ENCODE assay signal across 13 mouse cellular contexts in the genomic region with DNA sequence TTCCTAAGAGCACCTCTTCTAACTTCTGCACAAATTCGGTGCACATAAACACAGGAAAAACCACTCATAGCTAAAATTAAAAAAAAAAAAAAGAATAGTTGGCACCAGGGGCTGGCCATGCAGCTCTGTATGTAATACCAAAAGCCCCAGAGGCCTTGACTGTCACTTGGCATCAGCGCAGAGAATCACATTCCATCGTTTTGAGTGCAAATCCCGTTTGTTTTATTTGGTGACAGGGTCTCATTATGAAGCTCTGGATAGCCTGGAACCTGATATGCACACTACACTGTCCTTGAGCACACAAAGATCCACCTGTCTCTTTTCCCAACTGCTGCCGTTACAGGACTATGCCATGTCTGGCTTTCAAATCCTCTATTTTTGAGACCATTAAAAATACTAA. TPM values are rescaled to one million over a fixed set of nuclear protein-coding genes. Genes with fewer than 3 reads are reported as not detected.
DNase-seq lines count a peak whose midpoint lies in the region; ATAC-seq lines count a peak whose summit lies in the region.
"Had no signal": no experiment of that assay in that cellular context is flagged by ENCODE, and none has a peak within 500 bp of the region (broad histone marks: within the 10 kb centered on the region; RNA-seq: fewer than 3 reads in every experiment).

No protein-coding gene starts in this region.

- no peaks in the 10 kb centered on the region for H3K9me3 ChIP-seq in hindbrain, embryonic 13.5 days
- H3K9me3 ChIP-seq in hindbrain, embryonic 10.5 days, result no peaks in the 10 kb centered on the region
- H3K9me3 ChIP-seq in forebrain, embryonic 15.5 days, result no peaks in the 10 kb centered on the region
- no peaks in the 10 kb centered on the region for H3K9me3 ChIP-seq in hindbrain, embryonic 15.5 days
- no peaks in the 10 kb centered on the region for H3K9me3 ChIP-seq in neural tube, embryonic 13.5 days
- H3K9me3 ChIP-seq: heart, embryonic 15.5 days; kidney, embryonic 15.5 days had no signal

- 62% methylated on average over 5 of the region's 5 CpGs for WGBS in hindbrain, embryonic 13.5 days
- 75% methylated on average over 5 of the region's 5 CpGs for WGBS in hindbrain, embryonic 10.5 days
- WGBS in forebrain, embryonic 15.5 days, result 50% methylated on average over 5 of the region's 5 CpGs
- 34% methylated on average over 5 of the region's 5 CpGs for WGBS in hindbrain, embryonic 15.5 days
- WGBS in neural tube, embryonic 13.5 days, result 60% methylated on average over 5 of the region's 5 CpGs

- DNase-seq in hindbrain, embryonic 10.5 days (ENCODE audit: low spot score), result no peak
- no peak for DNase-seq in right cerebral cortex, adult 2 months (ENCODE audit: low spot score in 2 of 2)
- no peak for DNase-seq in heart, adult 9 months (ENCODE audit: low spot score in 2 of 2)
- DNase-seq: adrenal gland, adult 2 months; liver, postnatal 0 days; right cerebral cortex, postnatal 14 days had no signal

- H3K27ac ChIP-seq in hindbrain, embryonic 13.5 days, result peak overlapping the region; percentile 100
- no peak overlapping the region for H3K27ac ChIP-seq in hindbrain, embryonic 10.5 days
- H3K27ac ChIP-seq in forebrain, embryonic 15.5 days (replicated peaks), result peak overlapping the region; percentile 100
- H3K27ac ChIP-seq in hindbrain, embryonic 15.5 days (replicated peaks), result peak overlapping the region; percentile 99
- H3K27ac ChIP-seq in neural tube, embryonic 13.5 days (replicated peaks), result peak overlapping the region; percentile 100
- H3K27ac ChIP-seq: heart, embryonic 15.5 days; kidney, embryonic 15.5 days had no signal

- no peaks in the 10 kb centered on the region for H3K27me3 ChIP-seq in hindbrain, embryonic 13.5 days
- H3K27me3 ChIP-seq in hindbrain, embryonic 10.5 days (ENCODE audit: insufficient read depth, poor library complexity, severe bottlenecking), result peaks cover 7% of the 10 kb centered on the region; the same call in 1 of the 2 replicates
- H3K27me3 ChIP-seq in forebrain, embryonic 15.5 days, result no peaks in the 10 kb centered on the region
- H3K27me3 ChIP-seq in hindbrain, embryonic 15.5 days, result no peaks in the 10 kb centered on the region
- H3K27me3 ChIP-seq in neural tube, embryonic 13.5 days, result no peaks in the 10 kb centered on the region

- H3K9ac ChIP-seq in hindbrain, embryonic 13.5 days, result peak overlapping the region; percentile 98
- H3K9ac ChIP-seq in forebrain, embryonic 15.5 days (replicated peaks), result peak overlapping the region; percentile 93; the same call in 1 of the 2 replicates
- H3K9ac ChIP-seq in hindbrain, embryonic 15.5 days, result peak overlapping the region; percentile 88
- H3K9ac ChIP-seq in neural tube, embryonic 13.5 days, result peak overlapping the region; percentile 96
- H3K9ac ChIP-seq: heart, embryonic 15.5 days; kidney, embryonic 15.5 days; liver, postnatal 0 days had no signal

- H3K36me3 ChIP-seq in hindbrain, embryonic 13.5 days, result no peaks in the 10 kb centered on the region
- H3K36me3 ChIP-seq in hindbrain, embryonic 10.5 days, result no peaks in the 10 kb centered on the region
- H3K36me3 ChIP-seq in forebrain, embryonic 15.5 days, result no peaks in the 10 kb centered on the region
- no peaks in the 10 kb centered on the region for H3K36me3 ChIP-seq in hindbrain, embryonic 15.5 days
- no peaks in the 10 kb centered on the region for H3K36me3 ChIP-seq in neural tube, embryonic 13.5 days
- H3K36me3 ChIP-seq: heart, embryonic 15.5 days; kidney, embryonic 15.5 days had no signal

- H3K4me3 ChIP-seq in hindbrain, embryonic 13.5 days, result peak overlapping the region; percentile 64; the same call in 1 of the 2 replicates
- no peak overlapping the region for H3K4me3 ChIP-seq in hindbrain, embryonic 10.5 days
- peak overlapping the region; percentile 69; the same call in 1 of the 2 replicates for H3K4me3 ChIP-seq in forebrain, embryonic 15.5 days
- peak overlapping the region; percentile 51 for H3K4me3 ChIP-seq in hindbrain, embryonic 15.5 days
- peak overlapping the region; percentile 64 for H3K4me3 ChIP-seq in neural tube, embryonic 13.5 days
- H3K4me3 ChIP-seq: heart, embryonic 15.5 days; kidney, embryonic 15.5 days had no signal

- peaks cover 39% of the 10 kb centered on the region for H3K4me1 ChIP-seq in hindbrain, embryonic 13.5 days (replicated peaks)
- H3K4me1 ChIP-seq in hindbrain, embryonic 10.5 days (replicated peaks), result peaks cover 36% of the 10 kb centered on the region
- H3K4me1 ChIP-seq in forebrain, embryonic 15.5 days, result peaks cover 34% of the 10 kb centered on the region
- peaks cover 31% of the 10 kb centered on the region for H3K4me1 ChIP-seq in hindbrain, embryonic 15.5 days (replicated peaks)
- H3K4me1 ChIP-seq in neural tube, embryonic 13.5 days (replicated peaks), result peaks cover 53% of the 10 kb centered on the region

- no peak for ATAC-seq in hindbrain, embryonic 13.5 days (ENCODE audit: low FRiP score)
- ATAC-seq in forebrain, embryonic 15.5 days (replicated peaks), result no peak
- no peak for ATAC-seq in hindbrain, embryonic 15.5 days (ENCODE audit: low FRiP score, low read depth)
- no peak for ATAC-seq in neural tube, embryonic 13.5 days (ENCODE audit: low read depth)
- ATAC-seq: CD4-positive, CD25-positive, alpha-beta regulatory T cell, adult 4 months; liver, postnatal 0 days had no signal

- peak overlapping the region; percentile 59 for H3K4me2 ChIP-seq in hindbrain, embryonic 13.5 days
- H3K4me2 ChIP-seq in forebrain, embryonic 15.5 days (replicated peaks), result peak overlapping the region; percentile 71
- H3K4me2 ChIP-seq in hindbrain, embryonic 15.5 days, result peak overlapping the region; percentile 72
- H3K4me2 ChIP-seq in neural tube, embryonic 13.5 days, result peak overlapping the region; percentile 58
- H3K4me2 ChIP-seq: heart, embryonic 15.5 days had no signal

RNA-seq across cellular contexts. Expression of gene Hist3h2ba, which starts 2.5 kb away (rescaled TPM):
- 285 and 298 TPM in 2 replicates for polyA plus RNA-seq in hindbrain, embryonic 13.5 days (2015; fragmentation: Nextera tagmentation; extraction: Ambion mirVana)
- 39.0 and 115 TPM in 2 replicates for polyA plus RNA-seq in hindbrain, embryonic 10.5 days (2016; fragmentation: Nextera tagmentation; extraction: Ambion mirVana)
- polyA plus RNA-seq in forebrain, embryonic 15.5 days (2015; fragmentation: Nextera tagmentation; extraction: Ambion mirVana), result 355 and 373 TPM in 2 replicates
- 230 and 238 TPM in 2 replicates for polyA plus RNA-seq in hindbrain, embryonic 15.5 days (2015; fragmentation: Nextera tagmentation; extraction: Ambion mirVana)
- polyA plus RNA-seq in neural tube, embryonic 13.5 days (2015; fragmentation: Nextera tagmentation; extraction: Ambion mirVana), result 278 and 296 TPM in 2 replicates

RNA-seq across cellular contexts. Expression of gene Hist3h2a, which starts 3.3 kb away (rescaled TPM):
- polyA plus RNA-seq in hindbrain, embryonic 13.5 days (2015; fragmentation: Nextera tagmentation; extraction: Ambion mirVana), result 138 and 142 TPM in 2 replicates
- 25.4 and 49.0 TPM in 2 replicates for polyA plus RNA-seq in hindbrain, embryonic 10.5 days (2016; fragmentation: Nextera tagmentation; extraction: Ambion mirVana)
- 155 and 160 TPM in 2 replicates for polyA plus RNA-seq in forebrain, embryonic 15.5 days (2015; fragmentation: Nextera tagmentation; extraction: Ambion mirVana)
- polyA plus RNA-seq in hindbrain, embryonic 15.5 days (2015; fragmentation: Nextera tagmentation; extraction: Ambion mirVana), result 96.0 and 96.7 TPM in 2 replicates
- polyA plus RNA-seq in neural tube, embryonic 13.5 days (2015; fragmentation: Nextera tagmentation; extraction: Ambion mirVana), result 124 and 126 TPM in 2 replicates

RNA-seq across cellular contexts. Expression of gene Trim17, which starts 3.3 kb away (rescaled TPM):
- 1.6 TPM in 2 replicates for polyA plus RNA-seq in hindbrain, embryonic 13.5 days (2015; fragmentation: Nextera tagmentation; extraction: Ambion mirVana)
- polyA plus RNA-seq in hindbrain, embryonic 10.5 days (2016; fragmentation: Nextera tagmentation; extraction: Ambion mirVana), result 0.41 and 0.85 TPM in 2 replicates
- polyA plus RNA-seq in forebrain, embryonic 15.5 days (2015; fragmentation: Nextera tagmentation; extraction: Ambion mirVana), result 1.9 and 2.7 TPM in 2 replicates
- polyA plus RNA-seq in hindbrain, embryonic 15.5 days (2015; fragmentation: Nextera tagmentation; extraction: Ambion mirVana), result 1.4 TPM in 2 replicates
- 0.90 and 1.3 TPM in 2 replicates for polyA plus RNA-seq in neural tube, embryonic 13.5 days (2015; fragmentation: Nextera tagmentation; extraction: Ambion mirVana)

RNA-seq across cellular contexts. Expression of gene Rnf187, which starts 12.5 kb away (rescaled TPM):
- 522 and 540 TPM in 2 replicates for polyA plus RNA-seq in hindbrain, embryonic 13.5 days (2015; fragmentation: Nextera tagmentation; extraction: Ambion mirVana)
- 297 and 381 TPM in 2 replicates for polyA plus RNA-seq in hindbrain, embryonic 10.5 days (2016; fragmentation: Nextera tagmentation; extraction: Ambion mirVana)
- polyA plus RNA-seq in forebrain, embryonic 15.5 days (2015; fragmentation: Nextera tagmentation; extraction: Ambion mirVana), result 508 and 517 TPM in 2 replicates
- 603 and 674 TPM in 2 replicates for polyA plus RNA-seq in hindbrain, embryonic 15.5 days (2015; fragmentation: Nextera tagmentation; extraction: Ambion mirVana)
- polyA plus RNA-seq in neural tube, embryonic 13.5 days (2015; fragmentation: Nextera tagmentation; extraction: Ambion mirVana), result 576 and 601 TPM in 2 replicates

RNA-seq across cellular contexts. Expression of gene Trim11, which starts 26.7 kb away (rescaled TPM):
- 20.8 and 21.8 TPM in 2 replicates for polyA plus RNA-seq in hindbrain, embryonic 13.5 days (2015; fragmentation: Nextera tagmentation; extraction: Ambion mirVana)
- 18.8 and 20.2 TPM in 2 replicates for polyA plus RNA-seq in hindbrain, embryonic 10.5 days (2016; fragmentation: Nextera tagmentation; extraction: Ambion mirVana)
- 22.6 and 24.8 TPM in 2 replicates for polyA plus RNA-seq in forebrain, embryonic 15.5 days (2015; fragmentation: Nextera tagmentation; extraction: Ambion mirVana)
- polyA plus RNA-seq in hindbrain, embryonic 15.5 days (2015; fragmentation: Nextera tagmentation; extraction: Ambion mirVana), result 19.3 and 20.7 TPM in 2 replicates
- 19.7 and 20.2 TPM in 2 replicates for polyA plus RNA-seq in neural tube, embryonic 13.5 days (2015; fragmentation: Nextera tagmentation; extraction: Ambion mirVana)
